Mouse (Mus musculus): ENCODE results near the gene Ccdc105.

The Ccdc105 gene

DNA sequence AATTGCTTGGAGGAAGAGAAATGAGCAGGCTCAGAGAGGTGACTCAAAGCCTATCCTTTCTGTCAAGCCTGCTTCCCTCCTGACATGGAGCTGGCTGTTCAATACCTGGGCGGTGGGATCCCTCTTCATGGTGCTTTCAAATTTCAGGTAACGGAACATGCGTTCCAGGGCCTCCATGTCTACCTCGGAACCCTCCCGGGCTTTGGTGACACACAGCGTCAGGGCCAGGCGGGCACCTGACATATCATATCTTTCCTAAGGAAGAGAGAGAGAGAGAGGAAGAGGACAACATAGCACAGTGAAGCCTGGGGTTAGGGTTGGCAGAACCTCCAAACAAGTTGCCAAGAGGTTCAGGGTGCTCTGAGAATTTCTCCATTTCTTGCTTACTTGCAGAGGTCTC, 37.7 kb downstream of the Ccdc105 start:
- no peak for DNase-seq (ENCODE audit: low spot score)

GRCm38 (mm10) chr10:78714129-78714528, 38.7 kb downstream of the Ccdc105 start:
- DNase-seq (ENCODE audit: low spot score): no peak

GRCm38 (mm10) chr10:78710706-78711105, 42.2 kb downstream of the Ccdc105 start:
- DNase-seq (ENCODE audit: low spot score): no peak

GRCm38 (mm10) chr10:78700881-78701280, 52.0 kb downstream of the Ccdc105 start:
- DNase-seq (ENCODE audit: low spot score): no peak
